Mouse (Mus musculus) monocyte, adult 2 months (primary cell): ENCODE measurements around the gene Dnaaf3.

Experiments
- DNase-seq, 2 experiments: peaks; one replicate each; pipeline ENCODE4 v3.0.0; 2022; ENCODE audit warnings: low spot score in 2 of 2, low read depth in 1 of 2

The Dnaaf3 gene

GRCm38 (mm10) chr7:4522292-4522691, 10.0 kb downstream of the Dnaaf3 start:
- no peak for DNase-seq

- DNase-seq = no peak
These were observed 10.8 kb downstream of the Dnaaf3 start for GRCm38 (mm10) chr7:4521231-4522003.

- no peak for DNase-seq
These were observed 13.8 kb downstream of the Dnaaf3 start for GRCm38 (mm10) chr7:4518487-4518886.

GRCm38 (mm10) chr7:4516332-4517050, 15.8 kb downstream of the Dnaaf3 start, which contains the start of gene Tnnt1:
Gene Tnnt1, minus strand, starts transcription at chr7:4516382.
- no peak for DNase-seq

- DNase-seq = no peak
These were observed 16.4 kb downstream of the Dnaaf3 start for GRCm38 (mm10) chr7:4515853-4516252.

- DNase-seq = no peak
These were observed 18.2 kb downstream of the Dnaaf3 start for GRCm38 (mm10) chr7:4513829-4514712.

GRCm38 (mm10) chr7:4513236-4513635, 19.0 kb downstream of the Dnaaf3 start:
- no peak for DNase-seq

- DNase-seq = no peak
These were observed 20.6 kb downstream of the Dnaaf3 start for GRCm38 (mm10) chr7:4511489-4512224.

GRCm38 (mm10) chr7:4509863-4510608, 22.2 kb downstream of the Dnaaf3 start:
- peak in 1 of 2 experiments; percentile 42 for DNase-seq

GRCm38 (mm10) chr7:4508739-4509116, 23.5 kb downstream of the Dnaaf3 start:
- DNase-seq = no peak

- no peak for DNase-seq
These were observed 24.1 kb downstream of the Dnaaf3 start for GRCm38 (mm10) chr7:4508062-4508738.

GRCm38 (mm10) chr7:4507220-4507619, 25.0 kb downstream of the Dnaaf3 start:
- DNase-seq = no peak

GRCm38 (mm10) chr7:4504646-4505435, 27.4 kb downstream of the Dnaaf3 start:
- DNase-seq = no peak

GRCm38 (mm10) chr7:4503858-4504257, 28.4 kb downstream of the Dnaaf3 start:
- DNase-seq = no peak

GRCm38 (mm10) chr7:4503100-4503499, 29.2 kb downstream of the Dnaaf3 start:
- no peak for DNase-seq

- no peak for DNase-seq
These were observed 29.7 kb downstream of the Dnaaf3 start for GRCm38 (mm10) chr7:4502421-4503090.

- DNase-seq = peak; percentile 84 to 92
These were observed 30.5 kb downstream of the Dnaaf3 start, which contains the start of gene Ppp1r12c for GRCm38 (mm10) chr7:4501558-4502397. Gene Ppp1r12c, minus strand, starts transcription at chr7:4501680.
